Mouse (Mus musculus) B cell, adult 67 days (primary cell): ENCODE results near the gene Postn. TPM values are rescaled to one million over a fixed set of nuclear protein-coding genes. Genes with fewer than 3 reads are reported as not detected.

Source experiments
- total RNA-seq, 2 experiments: library from RNA; stranded (reverse); gene quantifications; 4 replicates each; pipeline ENCODE4 v1.2.4; 2023

Gene Postn
- total RNA-seq, result under 1 TPM in 1 of 2 experiments, not detected in 1; 0.64 TPM

DNA sequence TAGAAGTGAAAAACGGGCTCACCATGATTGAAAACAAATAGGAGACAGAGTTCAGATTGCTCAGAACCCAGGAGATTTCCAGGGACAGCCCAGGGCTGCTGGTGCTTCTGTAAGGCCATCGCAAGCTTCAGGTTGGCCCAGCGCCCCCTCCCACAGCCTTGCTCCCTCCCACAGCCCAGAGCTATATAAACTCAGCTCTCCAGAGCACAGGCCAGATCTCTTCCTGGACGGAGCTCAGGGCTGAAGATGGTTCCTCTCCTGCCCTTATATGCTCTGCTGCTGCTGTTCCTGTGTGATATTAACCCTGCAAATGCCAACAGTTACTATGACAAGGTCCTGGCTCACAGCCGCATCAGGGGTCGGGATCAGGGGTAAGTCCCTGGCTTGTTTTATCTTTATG, at the start of gene Postn:
Gene Postn (plus strand): TSS at position 213 of the 400 bp plus-strand sequence.

Other genes with a start within 250 kb of the Postn start
- not detected for gene Trpc4, start 205.1 kb upstream of the Postn start, total RNA-seq